Mouse (Mus musculus) hindbrain, embryonic 10.5 days (tissue): ENCODE measurements around the gene Shroom4. TPM values are rescaled to one million over a fixed set of nuclear protein-coding genes. Genes with fewer than 3 reads are reported as not detected.

Experiments used
- DNase-seq: peaks from one replicate; pipeline ENCODE4 v3.0.0-alpha.2; 2017; ENCODE audit warnings: low spot score
- H3K27ac ChIP-seq: fragments of 300-500 bp; sonication (generic); 2 replicates; pipeline ENCODE4 v1.5.1; 2016; ENCODE audit warnings: mild to moderate bottlenecking, moderate library complexity
- H3K27me3 ChIP-seq: fragments of 300-500 bp; sonication (generic); 2 replicates; pipeline ENCODE4 v1.6.1; 2016; ENCODE audit warnings: mild to moderate bottlenecking; ENCODE audit not compliant: poor library complexity, insufficient read depth, severe bottlenecking
- H3K36me3 ChIP-seq: fragments of 300-500 bp; sonication (generic); 2 replicates; pipeline ENCODE4 v1.6.1; 2016; ENCODE audit warnings: mild to moderate bottlenecking, moderate library complexity
- H3K4me1 ChIP-seq: fragments of 300-500 bp; sonication (generic); replicated peaks from 2 replicates; pipeline ENCODE4 v1.6.1; 2016; ENCODE audit warnings: mild to moderate bottlenecking
- H3K4me3 ChIP-seq: fragments of 300-500 bp; sonication (generic); 2 replicates; pipeline ENCODE4 v1.5.1; 2016; ENCODE audit warnings: mild to moderate bottlenecking, moderate library complexity
- H3K9me3 ChIP-seq: fragments of 300-500 bp; sonication (generic); 2 replicates; pipeline ENCODE4 v1.6.1; 2016; ENCODE audit warnings: mild to moderate bottlenecking, moderate library complexity
- WGBS: fragments of 180-500 bp; shearing (Covaris S2); methylation state at CpG from one replicate; pipeline ENCODE4 v1.1.7; 2016; 5-methylcytosine and 5-hydroxymethylcytosine counted together
- polyA plus RNA-seq: library from polyadenylated mRNA; unstranded; fragments of >200 nt; fragmentation: Nextera tagmentation; extraction: Ambion mirVana; gene quantifications from 2 replicates; pipeline ENCODE4 v1.2.1, GENCODE M21; 2016

Gene Shroom4
- polyA plus RNA-seq: 4.1 and 5.1 TPM in 2 replicates

- peak; percentile 82 for DNase-seq
- H3K9me3 ChIP-seq: no peaks in the 10 kb centered on the region
- H3K36me3 ChIP-seq: no peaks in the 10 kb centered on the region
- H3K27ac ChIP-seq: peak within 1 kb of the TSS; percentile 90
- H3K4me1 ChIP-seq: peaks cover 12% of the 10 kb centered on the region; the same call in 1 of the 2 replicates
- peak within 1 kb of the TSS; percentile 69 for H3K4me3 ChIP-seq
- WGBS: 11% methylated on average over 55 of the region's 55 CpGs
- H3K27me3 ChIP-seq: no peaks in the 10 kb centered on the region
Measured at GRCm38 (mm10) chrX:6399626-6400397, at the start of gene Shroom4. Gene Shroom4 (plus strand): TSS chrX:6399854.

DNA sequence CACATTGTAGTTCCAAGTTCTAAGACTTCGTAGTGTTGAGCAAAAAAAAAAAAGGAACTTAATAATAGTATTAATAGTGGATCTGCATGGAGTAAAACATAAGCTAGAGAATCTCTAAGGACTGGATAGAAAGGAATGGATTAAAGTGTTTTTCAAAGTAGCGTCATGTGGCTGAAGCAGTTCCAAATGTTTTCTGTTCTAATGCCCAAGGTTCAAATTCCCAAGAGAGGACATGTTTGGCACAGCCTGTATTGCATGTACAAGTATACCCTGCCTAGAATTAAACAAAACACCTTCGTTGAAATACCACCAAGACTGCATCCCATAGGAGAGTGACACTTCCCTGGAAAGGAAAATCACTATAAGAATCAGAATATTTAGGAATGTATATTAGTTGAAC is 42.8 kb upstream of the Shroom4 start:
- Histone ChIP-seq H3K36me3 (no peaks in the 10 kb centered on the region), H3K9me3 (no peaks in the 10 kb centered on the region), H3K27ac (no peak overlapping the region), H3K27me3 (no peaks in the 10 kb centered on the region), H3K4me3 (no peak overlapping the region), H3K4me1 (no peaks in the 10 kb centered on the region)
- 80% methylated on average over 3 of the region's 3 CpGs for WGBS
- no peak for DNase-seq

- no peak for DNase-seq
- no peak overlapping the region for H3K27ac ChIP-seq
- no peak overlapping the region for H3K4me3 ChIP-seq
- no peaks in the 10 kb centered on the region for H3K4me1 ChIP-seq
- 65% methylated on average over 6 of the region's 6 CpGs for WGBS
- H3K36me3 ChIP-seq: no peaks in the 10 kb centered on the region
- no peaks in the 10 kb centered on the region for H3K9me3 ChIP-seq
- H3K27me3 ChIP-seq: no peaks in the 10 kb centered on the region
Measured at GRCm38 (mm10) chrX:6357503-6358114, 42.0 kb upstream of the Shroom4 start.

DNA sequence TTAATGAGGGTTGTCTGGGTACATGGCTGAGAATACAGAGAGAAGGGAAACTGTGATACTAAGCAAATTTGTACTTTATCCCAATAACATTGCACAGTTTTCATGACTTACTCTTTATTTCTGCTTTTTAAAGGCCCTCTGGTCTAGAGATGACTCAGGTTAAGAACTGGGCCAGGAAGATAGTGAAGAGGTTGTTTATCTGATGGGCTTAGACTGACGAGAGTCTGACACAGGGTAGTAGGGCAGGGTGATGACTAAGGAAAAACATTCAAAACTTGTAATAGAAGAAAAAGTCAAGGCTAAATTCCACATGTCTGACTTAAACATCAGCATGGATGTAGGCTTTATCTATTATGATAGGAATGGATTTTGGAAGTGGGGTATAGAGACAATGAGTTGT is 30.8 kb upstream of the Shroom4 start:
- Histone ChIP-seq H3K4me3 (no peak overlapping the region), H3K27ac (no peak overlapping the region), H3K36me3 (no peaks in the 10 kb centered on the region), H3K4me1 (no peaks in the 10 kb centered on the region), H3K27me3 (no peaks in the 10 kb centered on the region), H3K9me3 (no peaks in the 10 kb centered on the region)
- 93% methylated on average over 1 of the region's 1 CpGs for WGBS
- no peak for DNase-seq

- Histone ChIP-seq H3K4me3 (no peak overlapping the region), H3K4me1 (no peaks in the 10 kb centered on the region), H3K27ac (no peak overlapping the region), H3K27me3 (no peaks in the 10 kb centered on the region), H3K36me3 (no peaks in the 10 kb centered on the region), H3K9me3 (no peaks in the 10 kb centered on the region)
- DNase-seq: no peak
- 87% methylated on average over 3 of the region's 3 CpGs for WGBS
Measured at GRCm38 (mm10) chrX:6370706-6371105, 28.9 kb upstream of the Shroom4 start.

GRCm38 (mm10) chrX:6393861-6394260 is 5.8 kb upstream of the Shroom4 start:
- Histone ChIP-seq H3K27me3 (no peaks in the 10 kb centered on the region), H3K36me3 (no peaks in the 10 kb centered on the region), H3K27ac (no peak overlapping the region), H3K4me1 (no peaks in the 10 kb centered on the region), H3K9me3 (no peaks in the 10 kb centered on the region), H3K4me3 (no peak overlapping the region)
- no peak for DNase-seq
- WGBS: 84% methylated on average over 1 of the region's 1 CpGs

GRCm38 (mm10) chrX:6399193-6399592 is 461 bp upstream of the Shroom4 start:
- Histone ChIP-seq H3K27ac (peak overlapping the region; percentile 90), H3K4me3 (peak overlapping the region; percentile 69), H3K4me1 (peaks cover 12% of the 10 kb centered on the region; the same call in 1 of the 2 replicates), H3K36me3 (no peaks in the 10 kb centered on the region), H3K27me3 (no peaks in the 10 kb centered on the region), H3K9me3 (no peaks in the 10 kb centered on the region)
- WGBS: 31% methylated on average over 1 of the region's 1 CpGs
- DNase-seq: no peak

DNA sequence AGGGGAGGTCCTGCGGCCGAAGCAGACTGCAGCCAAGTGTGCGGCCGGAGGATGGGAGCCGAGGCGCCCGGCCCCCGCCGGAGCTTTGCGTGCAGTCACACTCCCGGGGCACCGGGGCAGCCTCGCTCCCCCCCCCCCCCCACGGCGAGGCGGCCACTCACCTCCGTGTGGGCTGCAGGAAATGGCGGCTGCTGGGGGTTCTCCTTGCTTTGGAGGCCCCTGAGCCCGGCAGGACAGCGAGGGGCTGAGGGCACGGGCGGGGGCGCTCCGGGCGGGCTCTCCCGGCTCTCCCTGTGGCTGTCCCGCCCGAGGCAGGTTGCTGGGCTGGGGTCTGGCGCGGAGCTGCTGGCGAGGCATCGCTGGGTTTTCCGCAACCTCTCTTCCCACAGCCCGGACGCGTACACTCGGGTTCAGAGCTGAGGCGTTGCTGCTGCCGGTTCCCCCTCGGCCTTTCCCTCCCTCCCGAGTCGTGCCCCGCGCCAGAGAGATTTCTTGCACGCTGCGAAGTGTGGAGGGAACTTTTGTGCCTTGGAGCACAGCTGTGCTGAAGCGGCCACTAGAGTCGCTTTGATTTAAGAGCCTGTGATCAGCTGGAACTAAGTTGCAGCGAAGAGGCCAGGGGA is 855 bp downstream of the Shroom4 start:
- Histone ChIP-seq H3K27me3 (no peaks in the 10 kb centered on the region), H3K9me3 (no peaks in the 10 kb centered on the region), H3K27ac (peak overlapping the region; percentile 90), H3K4me3 (peak overlapping the region; percentile 69), H3K4me1 (peaks cover 12% of the 10 kb centered on the region; the same call in 1 of the 2 replicates), H3K36me3 (no peaks in the 10 kb centered on the region)
- peak; percentile 51 for DNase-seq
- 16% methylated on average over 41 of the region's 49 CpGs for WGBS

DNA sequence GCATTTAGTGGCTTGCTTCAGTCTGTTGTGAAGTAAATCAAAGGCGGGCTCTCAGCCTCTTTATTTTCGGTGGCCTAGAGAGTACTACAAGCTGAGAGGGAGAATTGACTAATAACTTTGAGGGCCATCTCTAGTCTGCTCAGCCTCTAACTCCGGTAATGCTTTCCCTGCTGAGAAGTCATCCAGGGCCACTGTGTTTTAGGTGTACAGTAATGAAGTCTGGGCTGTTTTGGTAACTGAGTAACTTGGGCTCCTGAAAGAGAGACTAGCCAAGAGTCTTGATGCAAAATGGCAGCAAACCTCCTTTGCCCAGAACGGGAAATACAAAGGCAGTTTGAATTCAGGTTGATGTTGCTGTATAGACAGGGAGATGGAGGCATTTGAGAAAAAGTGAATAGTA is 3.3 kb downstream of the Shroom4 start:
- no peak overlapping the region for H3K27ac ChIP-seq
- 0 out of 2 replicates have a peak, but pooled peaks cover 4% of the 10 kb centered on the region for H3K36me3 ChIP-seq
- 89% methylated on average over 4 of the region's 4 CpGs for WGBS
- no peaks in the 10 kb centered on the region for H3K27me3 ChIP-seq
- H3K4me3 ChIP-seq: no peak overlapping the region
- H3K9me3 ChIP-seq: no peaks in the 10 kb centered on the region
- no peak for DNase-seq
- peaks cover 12% of the 10 kb centered on the region; the same call in 1 of the 2 replicates for H3K4me1 ChIP-seq

DNA sequence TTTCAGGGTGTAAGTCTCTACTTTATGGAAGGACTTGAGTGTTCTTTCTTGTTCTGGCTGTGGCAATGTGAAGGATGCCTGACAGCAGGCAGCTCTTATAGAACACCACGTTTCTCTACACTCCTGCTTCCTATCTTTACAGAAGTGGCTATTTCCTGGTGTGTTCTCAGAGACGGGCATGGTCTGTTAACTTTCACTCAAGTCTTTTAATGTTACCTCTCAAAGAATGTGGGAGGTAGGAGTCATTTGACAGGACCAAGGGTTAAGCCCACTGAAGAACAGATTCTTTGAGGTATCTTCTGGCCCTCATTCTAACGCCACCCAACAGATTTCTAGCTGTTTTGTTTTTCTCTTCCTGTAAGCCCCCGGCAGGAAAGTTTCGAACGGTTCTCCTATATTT is 9.5 kb downstream of the Shroom4 start:
- DNase-seq: no peak
- H3K27ac ChIP-seq: no peak overlapping the region
- 0 out of 2 replicates have a peak, but pooled peaks cover 4% of the 10 kb centered on the region for H3K36me3 ChIP-seq
- 67% methylated on average over 6 of the region's 6 CpGs for WGBS
- H3K9me3 ChIP-seq: no peaks in the 10 kb centered on the region
- H3K4me3 ChIP-seq: no peak overlapping the region
- no peaks in the 10 kb centered on the region for H3K4me1 ChIP-seq
- no peaks in the 10 kb centered on the region for H3K27me3 ChIP-seq

DNA sequence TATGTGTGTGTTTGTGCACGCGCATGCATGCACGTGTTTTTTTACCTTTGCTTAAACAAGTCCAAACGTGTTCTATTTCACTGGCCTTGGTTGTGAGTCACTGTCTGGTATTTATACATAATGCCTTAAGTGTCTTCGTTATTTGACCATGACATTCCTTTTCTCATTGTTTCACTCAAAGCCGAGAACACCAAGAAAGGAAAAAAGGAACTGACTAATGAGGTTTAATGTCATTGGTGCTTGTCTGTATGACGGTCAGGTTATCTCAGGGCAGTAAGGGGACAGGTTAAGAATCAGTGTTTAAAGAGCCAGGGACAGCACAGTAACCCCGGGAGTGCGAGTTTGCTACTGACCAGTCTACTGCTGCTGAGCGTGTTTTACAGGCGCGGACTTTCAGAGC is 15.8 kb downstream of the Shroom4 start:
- H3K27me3 ChIP-seq: no peaks in the 10 kb centered on the region
- H3K4me3 ChIP-seq: no peak overlapping the region
- DNase-seq: no peak
- H3K36me3 ChIP-seq: no peaks in the 10 kb centered on the region
- H3K27ac ChIP-seq: no peak overlapping the region
- 86% methylated on average over 12 of the region's 12 CpGs for WGBS
- no peaks in the 10 kb centered on the region for H3K9me3 ChIP-seq
- no peaks in the 10 kb centered on the region for H3K4me1 ChIP-seq

DNA sequence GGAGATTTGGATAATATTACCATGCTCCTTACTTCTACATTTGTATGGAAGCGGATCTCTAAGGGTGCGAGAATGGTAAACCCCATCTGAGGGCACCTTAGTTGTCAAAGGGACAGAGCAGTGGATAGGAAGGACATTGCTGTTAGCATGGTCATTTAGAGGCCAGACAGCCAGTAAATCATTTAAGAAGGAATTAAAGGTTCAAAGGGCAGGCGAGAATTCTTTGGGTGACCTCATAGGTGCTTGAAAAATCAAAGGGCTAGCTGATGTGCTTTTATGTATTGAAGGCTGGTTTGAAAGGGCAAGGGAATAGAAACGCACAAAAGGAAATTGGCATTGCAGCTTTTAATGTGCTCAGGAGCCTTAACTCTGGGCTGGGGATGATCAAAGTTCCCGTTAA is 16.3 kb downstream of the Shroom4 start:
- no peak overlapping the region for H3K4me3 ChIP-seq
- no peak overlapping the region for H3K27ac ChIP-seq
- 69% methylated on average over 5 of the region's 5 CpGs for WGBS
- no peak for DNase-seq
- no peaks in the 10 kb centered on the region for H3K4me1 ChIP-seq
- H3K27me3 ChIP-seq: no peaks in the 10 kb centered on the region
- no peaks in the 10 kb centered on the region for H3K36me3 ChIP-seq
- no peaks in the 10 kb centered on the region for H3K9me3 ChIP-seq

DNA sequence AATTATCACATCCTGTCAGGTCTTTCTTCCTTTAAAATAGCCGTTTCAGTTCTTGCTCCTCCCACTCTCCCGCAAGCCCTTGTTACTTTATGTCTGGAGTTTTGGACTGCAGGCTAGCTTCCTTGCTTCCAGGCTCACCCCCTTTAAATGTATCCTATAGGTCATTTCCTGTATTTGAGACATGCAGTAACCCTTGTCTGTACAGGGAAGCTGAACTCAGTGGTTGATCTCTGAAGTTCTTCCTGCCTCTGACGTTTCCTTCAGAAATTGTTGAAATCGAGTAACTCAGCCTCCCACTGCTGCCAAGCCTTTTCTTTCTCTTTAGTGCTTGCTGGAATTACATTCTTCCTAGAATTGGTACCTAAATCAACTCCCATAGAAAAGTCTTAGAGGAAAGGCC is 18.5 kb downstream of the Shroom4 start:
- 63% methylated on average over 4 of the region's 4 CpGs for WGBS
- Histone ChIP-seq H3K36me3 (no peaks in the 10 kb centered on the region), H3K4me1 (no peaks in the 10 kb centered on the region), H3K4me3 (no peak overlapping the region), H3K9me3 (no peaks in the 10 kb centered on the region), H3K27ac (no peak overlapping the region), H3K27me3 (no peaks in the 10 kb centered on the region)
- DNase-seq: no peak
